11 mouse cellular contexts compared by ENCODE assay signal in the genomic region with DNA sequence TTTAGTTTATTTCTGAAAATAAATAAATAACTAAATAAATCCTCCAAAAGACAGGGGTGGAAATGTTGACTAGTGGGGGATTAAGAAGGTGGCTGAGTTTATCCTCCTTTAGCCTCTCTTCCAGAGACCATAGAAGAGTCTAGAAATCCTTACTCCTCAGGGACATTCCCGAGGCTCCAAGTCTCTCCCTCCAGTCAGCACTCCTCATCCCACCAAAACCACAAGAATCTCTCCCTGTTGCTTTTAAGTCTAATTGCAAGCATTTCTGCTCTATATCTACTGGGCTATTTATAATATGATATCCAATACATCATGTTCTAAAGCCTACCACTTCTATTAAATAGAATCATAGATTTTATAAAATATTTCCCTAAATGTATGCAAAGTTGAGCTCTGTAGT.
"Had no signal": no experiment of that assay in that cellular context is flagged by ENCODE, and none has a peak within 500 bp of the region (broad histone marks: within the 10 kb centered on the region; RNA-seq: fewer than 3 reads in every experiment).

No protein-coding gene starts in this region.

- H3K9me3 ChIP-seq: limb, embryonic 12.5 days; midbrain, embryonic 12.5 days had no signal

- H3K27ac ChIP-seq: left cerebral cortex, adult 2 months; limb, embryonic 12.5 days; liver, embryonic 14.5 days; midbrain, embryonic 12.5 days had no signal

- H3K4me3 ChIP-seq: left cerebral cortex, adult 2 months; limb, embryonic 12.5 days; midbrain, embryonic 12.5 days had no signal

- H3K9ac ChIP-seq: limb, embryonic 12.5 days; liver, embryonic 14.5 days; midbrain, embryonic 12.5 days had no signal

- H3K4me2 ChIP-seq: limb, embryonic 12.5 days; midbrain, embryonic 12.5 days had no signal

- H3K27me3 ChIP-seq: limb, embryonic 12.5 days had no signal

- DNase-seq: kidney, adult 18-20 months; lung, adult 18-20 months; lung, postnatal 14 days; right cerebral cortex, postnatal 14 days; thymus, adult 18-20 months; thymus, postnatal 14 days had no signal

- ATAC-seq: midbrain, embryonic 16.5 days had no signal

- H3K36me3 ChIP-seq: midbrain, embryonic 12.5 days had no signal
